Mouse (Mus musculus) T-cell, adult 66 days (primary cell): ENCODE measurements around the gene Slc4a3. TPM values are rescaled to one million over a fixed set of nuclear protein-coding genes. Genes with fewer than 3 reads are reported as not detected.

Experiments used
- total RNA-seq, 2 experiments: library from RNA; stranded (reverse); gene quantifications; 3 replicates in 1 of 2; 4 replicates in 1 of 2; pipeline ENCODE4 v1.2.4; 2023

The Slc4a3 gene
- not detected for total RNA-seq

DNA sequence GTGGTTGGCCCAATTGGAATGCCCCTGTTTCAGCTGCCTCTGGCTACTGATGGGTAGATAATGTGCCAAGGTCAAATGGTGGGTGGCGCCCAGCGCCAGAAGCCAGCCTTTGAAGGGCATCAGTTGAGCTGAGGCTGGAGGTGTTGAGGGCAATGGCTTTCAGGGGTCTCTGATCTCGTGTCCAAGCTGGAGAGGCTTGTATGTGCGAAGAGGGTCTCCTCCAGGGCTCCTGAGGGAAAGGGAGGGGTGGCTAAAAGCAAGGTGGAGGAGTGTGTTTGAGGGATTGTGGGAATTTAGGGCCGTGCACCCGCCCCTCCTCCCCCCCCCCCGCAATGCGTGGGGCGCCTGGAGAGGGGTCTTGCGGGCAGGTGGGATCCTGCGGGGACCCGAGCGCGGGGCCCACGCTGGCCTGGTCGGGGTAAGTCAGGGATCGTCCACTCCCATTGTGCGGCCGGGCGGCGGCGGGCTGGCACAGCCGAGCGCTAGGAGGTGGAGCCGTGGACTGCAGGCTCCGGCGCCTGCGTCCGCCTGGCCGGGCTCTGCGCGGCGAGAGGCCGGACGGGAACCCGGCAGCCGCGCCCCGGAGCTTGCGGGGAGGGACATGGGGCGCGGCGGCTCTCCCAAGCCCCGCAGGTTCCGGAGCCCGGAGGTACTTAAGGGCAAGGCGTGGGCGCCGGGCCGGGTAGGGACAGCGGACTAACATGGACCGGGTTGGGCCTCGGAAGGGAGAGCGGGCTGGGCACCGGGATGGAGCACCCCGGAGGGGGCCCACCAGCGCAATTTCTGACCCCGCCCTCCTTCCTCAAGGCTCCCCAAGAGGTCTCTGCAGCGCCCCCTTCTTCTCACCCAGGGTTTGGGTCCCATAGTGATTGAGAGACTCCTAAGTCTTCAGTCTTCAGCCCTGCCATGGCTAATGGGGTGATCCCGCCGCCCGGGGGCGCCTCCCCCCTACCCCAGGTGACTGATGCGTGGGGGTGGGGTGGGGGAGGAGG is at the start of gene Slc4a3:
Gene Slc4a3, plus strand, starts transcription at position 302 of the 992 bp plus-strand sequence.

DNA sequence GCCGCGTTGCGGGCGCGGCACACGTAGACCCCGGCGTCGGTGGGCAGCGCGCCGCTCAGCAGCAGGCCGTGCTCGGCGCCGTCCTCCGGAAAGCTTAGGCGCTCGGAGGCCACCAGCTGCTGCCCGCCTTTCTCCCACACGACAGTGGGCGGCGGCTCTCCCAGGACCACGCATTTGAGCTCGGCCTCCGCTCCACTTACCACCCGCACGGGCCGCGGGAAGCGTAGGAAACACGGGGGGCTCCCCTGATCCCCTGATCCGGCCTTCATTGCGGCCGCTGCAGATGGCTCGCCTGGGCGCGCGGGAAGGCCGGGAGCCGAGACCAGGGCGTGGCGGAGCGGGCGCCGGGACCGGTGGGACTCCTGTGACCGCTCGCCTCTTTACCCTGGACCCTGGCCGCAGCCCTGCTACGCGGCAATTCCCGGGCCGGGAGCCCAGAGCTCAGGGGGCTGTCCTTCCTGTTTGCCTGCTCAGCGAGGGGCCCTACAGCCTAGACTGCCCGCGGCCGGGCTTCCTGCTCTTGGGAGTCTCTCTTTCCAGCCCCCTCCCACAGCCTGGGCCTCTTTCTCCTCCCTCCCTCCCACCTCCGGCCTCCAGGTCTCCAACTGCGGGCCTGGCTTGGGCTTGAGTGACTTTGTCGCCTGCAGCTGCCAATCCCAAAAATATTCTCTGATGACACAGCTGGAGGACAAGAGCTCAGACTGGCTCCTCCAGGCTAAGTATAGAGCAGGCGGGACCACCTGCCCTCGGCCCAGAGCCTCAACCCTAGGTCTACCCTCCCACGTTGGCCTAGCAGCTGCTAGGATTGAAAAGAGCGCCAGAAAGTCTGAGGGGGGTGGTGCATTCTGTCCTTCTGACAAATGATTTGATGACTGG is 39.9 kb upstream of the Slc4a3 start, which contains the start of gene Obsl1:
Gene Obsl1, minus strand, starts transcription at position 497 of the 876 bp plus-strand sequence.

GRCm38 (mm10) chr1:75507006-75507405 is 39.1 kb upstream of the Slc4a3 start, which contains the start of gene Inha:
Gene Inha (plus strand): TSS chr1:75507077.

DNA sequence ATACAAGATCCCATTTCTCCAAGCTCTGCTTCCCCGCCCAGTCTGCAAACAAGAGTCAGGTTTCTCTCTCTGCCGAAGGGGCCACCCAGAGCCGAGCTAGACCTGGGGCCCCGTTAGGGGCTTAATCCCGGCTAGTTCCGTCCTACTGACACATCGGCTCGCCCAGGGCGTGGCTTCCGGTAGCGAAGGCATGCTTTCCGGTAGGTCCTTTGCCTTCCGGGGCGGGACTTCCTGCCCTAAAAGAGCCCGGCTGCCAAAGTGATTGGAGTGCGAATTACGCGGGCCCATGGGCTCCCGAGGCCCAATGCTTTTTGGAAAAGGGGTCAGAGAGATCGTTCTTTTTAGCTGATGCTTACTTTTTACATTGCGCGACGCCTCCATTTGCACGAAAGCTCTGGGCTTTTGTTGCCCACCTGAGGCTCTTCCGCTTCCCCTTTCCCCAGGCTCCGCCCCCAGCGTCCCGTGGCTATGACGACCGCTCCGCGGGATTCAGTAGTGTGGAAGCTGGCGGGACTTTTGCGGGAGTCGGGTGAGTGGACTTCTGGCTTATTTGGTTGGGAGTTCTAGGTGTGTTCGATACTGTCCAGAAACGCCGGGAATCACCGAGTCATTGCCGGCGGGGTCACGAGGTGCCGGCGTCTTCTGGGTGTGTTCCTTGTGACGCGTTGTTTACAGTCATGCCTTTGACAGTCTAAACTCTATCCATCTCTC is 24.6 kb upstream of the Slc4a3 start, which contains the start of gene Stk11ip:
Gene Stk11ip, plus strand, starts transcription at position 209 of the 711 bp plus-strand sequence.

Other genes starting within 250 kb of the Slc4a3 start
- 10 to 100 TPM; 47.0 to 47.1 TPM for gene Dnpep, start 228.3 kb upstream of the Slc4a3 start, total RNA-seq
- not detected for gene Des, start 185.9 kb upstream of the Slc4a3 start, total RNA-seq
- 1 to 10 TPM in 1 of 2 experiments, under 1 TPM in 1; 0.56 to 2.0 TPM for gene Speg, start 171.0 kb upstream of the Slc4a3 start, total RNA-seq
- 10 to 100 TPM; 62.9 to 66.8 TPM for gene Gmppa, start 110.3 kb upstream of the Slc4a3 start, total RNA-seq
- not detected for gene Asic4, start 95.8 kb upstream of the Slc4a3 start, total RNA-seq
- gene Chpf, start 67.0 kb upstream of the Slc4a3 start, total RNA-seq = 10 to 100 TPM; 25.7 to 29.2 TPM
- gene Tmem198, start 66.7 kb upstream of the Slc4a3 start, total RNA-seq = 1 to 10 TPM; 3.6 to 3.7 TPM
- 1 to 10 TPM; 2.2 to 2.9 TPM for gene Obsl1, start 39.8 kb upstream of the Slc4a3 start, total RNA-seq
- gene Inha, start 39.2 kb upstream of the Slc4a3 start, total RNA-seq = under 1 TPM; 0.92 to 0.99 TPM
- 10 to 100 TPM; 51.3 to 62.9 TPM for gene Stk11ip, start 24.7 kb upstream of the Slc4a3 start, total RNA-seq